Mouse (Mus musculus) forebrain, embryonic 15.5 days (tissue): Measurements from ENCODE around the gene Ccnj. TPM values are rescaled to one million over a fixed set of nuclear protein-coding genes. Genes with fewer than 3 reads are reported as not detected.

Source experiments
- ATAC-seq: fragments of 200-750 bp; cut with Nextera tagmentation; replicated peaks from 2 replicates; pipeline ENCODE4 v1.8.0; 2017; ENCODE audit warnings: mild to moderate bottlenecking, moderate TSS enrichment, moderate library complexity
- H3K27ac ChIP-seq: fragments of 300-500 bp; sonication (generic); replicated peaks from 2 replicates; pipeline ENCODE4 v1.5.1; 2015; ENCODE audit warnings: mild to moderate bottlenecking, inconsistent platforms
- H3K27me3 ChIP-seq: fragments of 300-500 bp; sonication (generic); 2 replicates; pipeline ENCODE4 v1.6.1; 2015; ENCODE audit warnings: inconsistent platforms
- H3K36me3 ChIP-seq: fragments of 300-500 bp; sonication (generic); 2 replicates; pipeline ENCODE4 v1.6.1; 2015; ENCODE audit warnings: mild to moderate bottlenecking, inconsistent platforms
- H3K4me1 ChIP-seq: fragments of 300-500 bp; sonication (generic); 2 replicates; pipeline ENCODE4 v1.6.1; 2015; ENCODE audit warnings: inconsistent platforms
- H3K4me2 ChIP-seq: fragments of 300-500 bp; sonication (generic); replicated peaks from 2 replicates; pipeline ENCODE4 v1.6.1; 2015; ENCODE audit warnings: mild to moderate bottlenecking, inconsistent platforms
- H3K4me3 ChIP-seq: fragments of 300-500 bp; sonication (generic); 2 replicates; pipeline ENCODE4 v1.5.1; 2015; ENCODE audit warnings: mild to moderate bottlenecking, inconsistent platforms
- H3K9ac ChIP-seq: fragments of 300-500 bp; sonication (generic); replicated peaks from 2 replicates; pipeline ENCODE4 v1.6.1; 2015; ENCODE audit warnings: mild to moderate bottlenecking, inconsistent platforms
- H3K9me3 ChIP-seq: fragments of 300-500 bp; sonication (generic); 2 replicates; pipeline ENCODE4 v1.6.1; 2016; ENCODE audit warnings: inconsistent platforms
- WGBS: fragments of 180-500 bp; shearing (Covaris S2); methylation state at CpG from one replicate; pipeline ENCODE4 v1.1.7; 2015; ENCODE audit warnings: mixed read lengths; 5-methylcytosine and 5-hydroxymethylcytosine counted together
- polyA plus RNA-seq: library from polyadenylated mRNA; unstranded; fragments of >200 nt; fragmentation: Nextera tagmentation; extraction: Ambion mirVana; gene quantifications from 2 replicates; pipeline ENCODE4 v1.2.1, GENCODE M21; 2015

Ccnj gene
- polyA plus RNA-seq, 1 experiment from 2014 or later: 23.0 TPM

DNA sequence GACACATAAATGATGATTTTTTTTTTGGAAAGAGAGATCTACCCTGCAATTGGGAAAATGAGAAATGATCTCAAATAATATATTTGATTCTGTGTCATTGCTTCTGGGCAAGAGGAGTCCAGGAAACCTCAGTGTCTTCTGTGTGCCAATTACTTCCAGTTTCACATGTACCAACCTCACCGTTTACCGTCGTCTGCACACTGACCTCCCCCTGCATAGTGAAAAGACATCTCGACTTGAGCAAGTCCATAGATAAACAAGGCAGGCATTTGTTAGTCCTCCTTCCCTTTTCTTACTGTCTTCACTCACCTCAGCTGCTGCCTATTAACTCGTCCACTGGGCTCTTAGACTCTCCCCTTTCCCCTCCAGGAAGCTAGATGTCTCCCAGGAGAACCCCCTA lies 5.4 kb upstream of the Ccnj start:
- Histone ChIP-seq H3K9me3 (no peaks in the 10 kb centered on the region), H3K4me2 (no peak overlapping the region), H3K4me3 (no peak overlapping the region), H3K27ac (no peak overlapping the region), H3K36me3 (no peaks in the 10 kb centered on the region), H3K9ac (no peak overlapping the region), H3K27me3 (no peaks in the 10 kb centered on the region), H3K4me1 (peaks cover 8% of the 10 kb centered on the region)
- 78% methylated on average over 5 of the region's 5 CpGs for WGBS
- no peak for ATAC-seq

DNA sequence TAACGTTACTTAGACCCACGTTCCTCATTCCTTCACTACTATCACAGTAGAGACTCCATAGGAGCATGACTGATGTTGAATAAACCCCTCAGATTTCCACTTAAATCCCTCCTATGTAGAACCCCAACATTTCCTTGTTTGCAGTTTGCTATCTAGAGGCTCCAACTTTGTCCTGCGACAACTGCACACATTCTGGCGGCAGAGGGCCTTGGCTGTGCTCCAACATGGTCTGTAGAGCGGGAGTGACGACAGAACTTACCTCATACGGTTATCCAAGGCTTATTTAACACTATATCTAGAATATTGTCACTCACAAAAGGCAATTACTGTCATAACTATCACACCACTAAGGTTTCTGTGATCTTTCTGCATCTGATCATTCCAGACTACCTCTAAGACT lies 4.3 kb upstream of the Ccnj start:
- no peak for ATAC-seq
- Histone ChIP-seq H3K4me1 (peaks cover 8% of the 10 kb centered on the region), H3K9me3 (no peaks in the 10 kb centered on the region), H3K27me3 (no peaks in the 10 kb centered on the region), H3K9ac (no peak overlapping the region), H3K36me3 (no peaks in the 10 kb centered on the region), H3K27ac (no peak overlapping the region), H3K4me2 (no peak overlapping the region), H3K4me3 (no peak overlapping the region)
- 70% methylated on average over 7 of the region's 7 CpGs for WGBS

DNA sequence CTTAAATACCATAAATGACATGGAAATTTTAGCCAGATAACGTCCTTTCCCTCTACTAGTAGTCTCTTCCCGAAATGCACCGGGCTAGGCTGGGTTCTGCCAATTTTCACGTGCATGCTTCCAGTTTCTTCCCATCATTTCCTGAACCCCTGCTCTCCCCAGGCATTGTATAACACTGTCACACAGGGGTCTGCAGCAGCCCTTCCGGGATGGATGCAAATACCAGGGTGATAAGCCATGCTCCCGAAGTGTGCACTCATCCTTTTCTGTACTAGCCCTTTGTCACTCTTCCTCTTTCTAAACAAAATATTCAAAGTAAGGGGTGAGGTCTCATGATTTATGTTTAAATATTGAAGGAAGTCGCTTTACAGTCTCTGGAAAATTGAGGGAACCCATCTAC lies 881 bp upstream of the Ccnj start:
- 58% methylated on average over 7 of the region's 7 CpGs for WGBS
- Histone ChIP-seq H3K4me2 (peak overlapping the region; percentile 71), H3K36me3 (no peaks in the 10 kb centered on the region), H3K4me3 (peak overlapping the region; percentile 97), H3K4me1 (peaks cover 41% of the 10 kb centered on the region), H3K9ac (peak overlapping the region; percentile 99), H3K9me3 (no peaks in the 10 kb centered on the region), H3K27ac (peak overlapping the region; percentile 97), H3K27me3 (no peaks in the 10 kb centered on the region)
- ATAC-seq: no peak

DNA sequence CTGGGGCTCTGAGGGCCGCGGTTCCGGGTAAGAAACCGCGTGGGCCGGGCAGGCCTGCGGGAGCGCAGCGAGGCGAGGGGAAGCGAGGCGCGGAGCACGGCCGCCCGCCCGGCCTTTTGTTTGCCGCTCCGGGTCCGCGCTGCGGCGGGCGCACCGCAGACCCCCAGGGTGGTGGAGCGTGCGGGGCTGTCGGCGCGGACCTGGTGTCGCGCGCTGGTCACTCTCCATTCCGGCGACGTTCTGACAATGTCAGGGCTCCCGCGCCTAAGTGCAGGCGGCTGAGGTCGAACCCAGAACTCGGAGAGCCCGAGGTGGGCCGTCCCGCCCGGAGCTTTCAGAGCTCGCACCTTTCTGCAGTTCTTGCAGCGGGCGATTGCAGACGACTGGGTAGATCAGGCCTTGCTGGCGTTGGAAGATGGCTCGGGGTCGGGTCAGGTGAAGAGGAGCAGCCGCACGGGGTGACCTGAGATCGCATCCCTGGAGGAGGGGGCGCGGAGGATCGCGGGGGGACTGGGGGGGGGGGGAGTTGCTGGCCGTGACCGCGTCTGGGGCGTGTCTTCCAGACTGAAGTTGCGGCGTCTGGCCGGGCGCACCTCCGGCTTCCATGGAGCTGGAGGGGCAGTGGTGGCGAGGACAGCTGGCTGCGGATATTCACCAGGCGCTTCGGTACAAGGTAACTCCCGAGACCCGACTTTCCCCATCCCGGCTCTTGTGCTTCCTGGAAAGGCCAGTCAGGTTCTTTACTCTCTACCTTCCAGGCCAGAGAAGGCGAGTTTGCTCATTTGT lies 530 bp downstream of the Ccnj start:
- H3K27me3 ChIP-seq: no peaks in the 10 kb centered on the region
- H3K4me2 ChIP-seq: peak overlapping the region; percentile 71
- H3K36me3 ChIP-seq: peaks cover 2% of the 10 kb centered on the region; the same call in 1 of the 2 replicates
- ATAC-seq: peak; percentile 71
- no peaks in the 10 kb centered on the region for H3K9me3 ChIP-seq
- H3K4me1 ChIP-seq: peaks cover 46% of the 10 kb centered on the region
- H3K27ac ChIP-seq: peak overlapping the region; percentile 97
- peak overlapping the region; percentile 99 for H3K9ac ChIP-seq
- WGBS: under 1% methylated on average over 73 of the region's 76 CpGs
- H3K4me3 ChIP-seq: peak overlapping the region; percentile 97

DNA sequence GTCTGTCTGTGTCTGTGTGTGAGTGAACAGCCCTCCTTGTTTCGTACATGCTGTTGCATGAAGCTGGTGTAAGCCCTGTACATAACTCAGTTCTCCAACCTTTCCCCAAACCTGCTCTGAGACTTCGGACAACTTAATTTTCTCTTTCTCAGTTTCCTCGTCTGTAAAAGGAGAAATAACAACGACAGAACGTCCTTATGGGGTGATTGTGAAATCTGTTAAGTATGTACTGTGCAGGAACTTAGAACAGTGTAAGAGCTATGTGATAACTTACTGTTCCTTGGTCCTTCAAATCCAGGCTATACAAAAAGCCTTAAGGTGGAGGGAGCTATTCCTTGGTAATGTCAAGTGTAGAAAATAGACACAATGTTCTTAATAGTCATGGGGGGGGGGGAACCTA lies 1.3 kb downstream of the Ccnj start:
- no peak for ATAC-seq
- Histone ChIP-seq H3K4me3 (peak overlapping the region; percentile 97), H3K27ac (no peak overlapping the region)

DNA sequence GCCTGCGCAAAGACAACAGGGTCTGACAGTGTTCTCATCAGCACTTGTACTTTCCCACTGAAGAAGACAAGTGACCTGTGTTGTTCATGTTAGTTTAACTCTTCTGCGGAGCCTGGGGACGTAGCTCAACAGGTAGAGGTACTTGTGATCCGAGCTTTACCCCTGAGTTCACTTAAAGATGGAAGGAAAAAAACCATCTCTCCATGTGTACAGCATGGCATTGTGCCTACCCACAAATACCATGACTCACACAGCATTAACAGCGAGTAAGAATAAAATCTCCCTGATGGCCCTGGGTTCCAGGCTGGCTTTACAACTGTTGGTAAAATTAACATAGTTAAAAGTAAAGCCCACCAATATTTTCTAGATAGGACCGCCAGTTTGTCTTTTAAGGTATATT lies 3.4 kb downstream of the Ccnj start:
- Histone ChIP-seq H3K9ac (no peak overlapping the region), H3K4me2 (no peak overlapping the region), H3K4me3 (no peak overlapping the region), H3K27ac (no peak overlapping the region), H3K4me1 (peaks cover 46% of the 10 kb centered on the region), H3K27me3 (no peaks in the 10 kb centered on the region), H3K36me3 (peaks cover 29% of the 10 kb centered on the region), H3K9me3 (no peaks in the 10 kb centered on the region)
- no peak for ATAC-seq
- WGBS: 84% methylated on average over 6 of the region's 6 CpGs

More for the DNA sequence above, 1.3 kb downstream of the Ccnj start:
- Histone ChIP-seq H3K36me3 (peaks cover 8% of the 10 kb centered on the region), H3K4me1 (peaks cover 46% of the 10 kb centered on the region), H3K4me2 (peak overlapping the region; percentile 71), H3K27me3 (no peaks in the 10 kb centered on the region), H3K9ac (peak overlapping the region; percentile 99), H3K9me3 (no peaks in the 10 kb centered on the region)
- WGBS: 23% methylated on average over 5 of the region's 5 CpGs

DNA sequence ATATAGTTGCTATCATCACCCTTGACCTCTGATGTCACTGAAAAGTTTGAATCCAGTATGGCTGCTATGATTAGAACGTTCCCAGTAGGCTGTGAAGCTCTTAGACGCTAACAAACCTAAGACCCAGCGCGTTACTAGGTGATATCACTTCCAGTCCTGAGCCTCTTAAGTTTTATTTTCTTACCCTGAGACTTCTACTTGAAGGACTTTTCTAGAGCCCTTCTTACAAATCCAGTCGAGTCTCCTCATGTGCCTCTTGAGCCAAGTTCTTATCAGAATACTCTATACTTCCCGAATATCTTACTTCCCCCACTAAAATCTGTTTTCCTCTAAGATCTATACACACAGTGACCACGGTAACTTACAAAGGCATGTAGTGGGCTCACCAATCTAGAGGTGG lies 7.1 kb downstream of the Ccnj start:
- WGBS: 96% methylated on average over 7 of the region's 7 CpGs
- H3K9ac ChIP-seq: no peak overlapping the region
- no peaks in the 10 kb centered on the region for H3K27me3 ChIP-seq
- H3K4me3 ChIP-seq: no peak overlapping the region
- peaks cover 53% of the 10 kb centered on the region for H3K36me3 ChIP-seq
- no peak overlapping the region for H3K27ac ChIP-seq
- H3K9me3 ChIP-seq: no peaks in the 10 kb centered on the region
- H3K4me1 ChIP-seq: peaks cover 25% of the 10 kb centered on the region
- ATAC-seq: no peak
- no peak overlapping the region for H3K4me2 ChIP-seq

DNA sequence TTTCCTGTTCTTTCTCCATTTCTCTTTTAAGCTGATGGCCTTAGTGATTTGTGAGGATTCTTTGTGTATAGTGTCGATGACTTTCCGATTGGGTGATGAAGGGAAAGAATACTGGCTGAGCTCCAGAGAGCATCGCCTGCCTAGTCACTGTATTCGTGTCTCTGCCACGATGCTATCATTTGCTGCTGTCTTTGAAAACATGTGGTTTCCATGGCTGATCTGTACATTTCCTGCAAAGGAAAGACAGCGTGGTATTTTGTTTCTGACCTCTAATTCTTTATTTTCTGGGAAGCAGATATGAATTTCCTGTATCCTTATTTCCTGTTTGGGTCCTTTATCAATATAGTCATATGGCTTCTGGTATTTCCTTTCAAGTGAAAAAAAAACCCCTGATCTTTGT lies 9.2 kb downstream of the Ccnj start:
- no peak for ATAC-seq
- Histone ChIP-seq H3K9me3 (no peaks in the 10 kb centered on the region), H3K4me2 (no peak overlapping the region), H3K4me3 (no peak overlapping the region), H3K27me3 (no peaks in the 10 kb centered on the region), H3K27ac (no peak overlapping the region), H3K36me3 (peaks cover 72% of the 10 kb centered on the region), H3K4me1 (peaks cover 4% of the 10 kb centered on the region), H3K9ac (no peak overlapping the region)
- 76% methylated on average over 6 of the region's 6 CpGs for WGBS

DNA sequence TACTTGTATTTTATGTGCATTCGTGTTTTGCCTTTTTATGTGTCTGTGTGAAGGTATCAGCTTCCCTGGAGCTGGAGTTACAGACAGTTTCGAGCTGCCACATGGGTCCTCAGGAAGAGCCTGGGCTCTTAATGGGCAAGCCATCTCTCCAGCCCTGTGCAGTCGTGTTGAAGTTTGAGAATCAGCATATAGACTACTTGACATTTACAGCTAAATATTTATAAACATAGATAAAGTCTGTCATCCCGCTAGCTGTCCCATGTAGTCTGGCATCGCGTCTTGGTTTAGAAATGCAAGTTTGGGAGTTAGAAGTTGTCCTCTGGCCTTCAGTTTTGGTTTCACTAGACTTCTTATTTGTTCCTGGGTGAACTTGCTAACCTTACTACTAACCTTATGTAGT lies 10.0 kb downstream of the Ccnj start:
- Histone ChIP-seq H3K9ac (no peak overlapping the region), H3K4me3 (no peak overlapping the region), H3K36me3 (peaks cover 80% of the 10 kb centered on the region), H3K9me3 (no peaks in the 10 kb centered on the region), H3K27ac (no peak overlapping the region), H3K4me2 (no peak overlapping the region), H3K27me3 (no peaks in the 10 kb centered on the region), H3K4me1 (no peaks in the 10 kb centered on the region)
- 91% methylated on average over 6 of the region's 6 CpGs for WGBS
- no peak for ATAC-seq

DNA sequence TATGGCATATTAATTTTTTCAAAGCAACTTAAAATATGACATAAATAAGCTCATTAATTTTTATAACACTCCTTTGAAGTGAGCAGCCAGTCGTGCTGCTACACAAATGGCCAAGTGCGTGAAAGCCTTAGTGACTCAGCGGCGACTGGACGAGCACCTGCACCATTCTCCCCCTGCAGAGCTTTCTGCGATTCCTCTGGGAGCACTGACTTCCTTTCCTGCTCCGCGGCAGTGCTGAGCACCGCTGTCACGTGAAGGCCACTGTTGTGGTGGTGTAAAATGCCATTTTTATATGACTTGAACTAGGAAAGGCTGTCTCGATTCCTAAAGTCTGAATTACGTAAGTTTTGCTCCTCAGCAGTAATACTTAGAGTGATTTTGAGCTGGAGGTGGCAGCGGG lies 10.5 kb downstream of the Ccnj start:
- Histone ChIP-seq H3K36me3 (peaks cover 82% of the 10 kb centered on the region), H3K9ac (no peak overlapping the region), H3K27me3 (no peaks in the 10 kb centered on the region), H3K4me1 (no peaks in the 10 kb centered on the region), H3K27ac (no peak overlapping the region), H3K9me3 (no peaks in the 10 kb centered on the region), H3K4me2 (no peak overlapping the region), H3K4me3 (no peak overlapping the region)
- 92% methylated on average over 13 of the region's 13 CpGs for WGBS
- ATAC-seq: no peak

DNA sequence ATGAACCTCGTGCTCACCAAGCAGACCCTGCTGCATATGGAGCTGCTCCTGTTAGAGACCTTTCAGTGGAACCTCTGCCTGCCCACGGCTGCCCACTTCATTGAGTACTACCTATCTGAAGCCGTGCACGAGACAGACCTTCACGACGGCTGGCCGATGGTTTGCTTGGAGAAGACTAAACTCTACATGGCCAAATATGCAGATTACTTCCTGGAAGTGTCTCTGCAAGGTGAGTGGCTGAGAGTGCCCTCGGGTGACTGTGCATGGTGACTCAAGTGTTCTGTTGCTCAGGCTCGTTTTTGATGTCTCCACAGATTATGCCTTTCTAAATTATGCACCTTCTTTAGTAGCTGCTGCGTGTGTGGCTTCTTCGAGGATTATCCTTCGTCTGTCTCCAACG lies 13.7 kb downstream of the Ccnj start:
- Histone ChIP-seq H3K4me3 (no peak overlapping the region), H3K4me1 (no peaks in the 10 kb centered on the region), H3K4me2 (no peak overlapping the region), H3K27me3 (no peaks in the 10 kb centered on the region), H3K27ac (no peak overlapping the region), H3K36me3 (peaks cover 79% of the 10 kb centered on the region), H3K9ac (no peak overlapping the region), H3K9me3 (no peaks in the 10 kb centered on the region)
- WGBS: 93% methylated on average over 13 of the region's 13 CpGs
- no peak for ATAC-seq

DNA sequence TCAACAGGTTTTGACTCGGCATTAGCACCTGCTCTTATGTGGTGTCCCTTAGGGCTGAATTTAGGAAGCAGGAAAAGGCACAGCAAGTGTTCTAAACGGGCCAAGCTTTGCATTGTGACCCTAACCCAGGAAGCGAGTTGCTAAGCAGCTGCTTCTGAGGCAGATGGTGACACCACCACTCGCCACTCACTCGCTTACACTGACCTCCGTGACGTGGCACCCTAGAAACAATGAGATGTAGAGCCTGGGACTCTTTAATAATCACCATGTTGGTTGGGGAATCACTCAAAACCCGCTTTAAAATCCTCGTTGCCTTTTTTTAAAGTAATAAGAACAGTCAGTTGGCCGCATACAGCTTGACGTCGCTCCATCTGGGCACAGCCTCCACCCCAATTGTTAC lies 18.3 kb downstream of the Ccnj start:
- WGBS: 83% methylated on average over 12 of the region's 12 CpGs
- peaks cover 54% of the 10 kb centered on the region for H3K36me3 ChIP-seq

DNA sequence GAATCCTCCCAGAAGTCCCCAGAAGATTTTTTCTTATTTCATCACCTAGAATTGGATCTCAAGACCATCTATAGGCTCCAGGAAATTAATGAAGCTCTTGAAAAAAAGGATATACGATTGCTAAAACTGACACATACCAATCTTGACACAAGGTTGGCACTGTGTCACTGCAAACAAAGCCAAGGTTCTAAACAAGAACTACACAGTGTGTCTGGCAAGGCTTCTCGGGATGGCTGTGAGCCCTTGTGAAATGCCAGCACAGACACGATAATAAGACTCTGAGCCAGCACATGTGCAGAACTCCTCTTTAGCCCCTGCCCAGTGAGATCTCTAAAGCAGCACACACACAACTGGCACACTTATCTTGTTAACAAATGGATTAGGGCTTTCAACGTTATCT lies 28.5 kb downstream of the Ccnj start:
- peaks cover 4% of the 10 kb centered on the region; the same call in 1 of the 2 replicates for H3K27me3 ChIP-seq
- H3K4me2 ChIP-seq: no peak overlapping the region
- H3K9ac ChIP-seq: no peak overlapping the region
- H3K9me3 ChIP-seq: no peaks in the 10 kb centered on the region
- no peaks in the 10 kb centered on the region for H3K4me1 ChIP-seq
- no peak; the same call in 1 of the 2 replicates for ATAC-seq
- WGBS: 42% methylated on average over 4 of the region's 4 CpGs
- no peaks in the 10 kb centered on the region for H3K36me3 ChIP-seq
- H3K4me3 ChIP-seq: no peak overlapping the region
- H3K27ac ChIP-seq: no peak overlapping the region

More for the DNA sequence above, 18.3 kb downstream of the Ccnj start:
- H3K4me3 ChIP-seq: no peak overlapping the region
- H3K4me2 ChIP-seq: no peak overlapping the region
- H3K9me3 ChIP-seq: no peaks in the 10 kb centered on the region
- ATAC-seq: no peak
- no peak overlapping the region for H3K27ac ChIP-seq
- no peaks in the 10 kb centered on the region for H3K4me1 ChIP-seq
- no peak overlapping the region for H3K9ac ChIP-seq
- no peaks in the 10 kb centered on the region for H3K27me3 ChIP-seq
